Mouse (Mus musculus): ENCODE measurements around the gene Btbd10. TPM values are rescaled to one million over a fixed set of nuclear protein-coding genes. Genes with fewer than 3 reads are reported as not detected.
A peak's percentile ranks its signal among the peaks of the same experiment; 100 is the strongest.

The Btbd10 gene
- total RNA-seq (2021) = 10 to 100 TPM; 15.3 to 17.1 TPM
- long read RNA-seq, experiment 1, transcript Btbd10-201 (11 exons, 2,581 nt) = minor isoform, 6 of 29 reads
- long read RNA-seq, experiment 1, transcript Btbd10-203 (9 exons, 2,394 nt) = major isoform, 9 of 29 reads
- long read RNA-seq, experiment 1, partial matches to known transcripts = 4 of 29 reads
- long read RNA-seq, experiment 1, other reads (novel, unspliced or antisense) = 10 of 29 reads
- long read RNA-seq, experiment 2, transcript Btbd10-203 (9 exons, 2,394 nt) = major isoform, 6 of 17 reads
- long read RNA-seq, experiment 2, partial matches to known transcripts = 0 of 17 reads
- long read RNA-seq, experiment 2, other reads (novel, unspliced or antisense) = 7 of 17 reads

DNA sequence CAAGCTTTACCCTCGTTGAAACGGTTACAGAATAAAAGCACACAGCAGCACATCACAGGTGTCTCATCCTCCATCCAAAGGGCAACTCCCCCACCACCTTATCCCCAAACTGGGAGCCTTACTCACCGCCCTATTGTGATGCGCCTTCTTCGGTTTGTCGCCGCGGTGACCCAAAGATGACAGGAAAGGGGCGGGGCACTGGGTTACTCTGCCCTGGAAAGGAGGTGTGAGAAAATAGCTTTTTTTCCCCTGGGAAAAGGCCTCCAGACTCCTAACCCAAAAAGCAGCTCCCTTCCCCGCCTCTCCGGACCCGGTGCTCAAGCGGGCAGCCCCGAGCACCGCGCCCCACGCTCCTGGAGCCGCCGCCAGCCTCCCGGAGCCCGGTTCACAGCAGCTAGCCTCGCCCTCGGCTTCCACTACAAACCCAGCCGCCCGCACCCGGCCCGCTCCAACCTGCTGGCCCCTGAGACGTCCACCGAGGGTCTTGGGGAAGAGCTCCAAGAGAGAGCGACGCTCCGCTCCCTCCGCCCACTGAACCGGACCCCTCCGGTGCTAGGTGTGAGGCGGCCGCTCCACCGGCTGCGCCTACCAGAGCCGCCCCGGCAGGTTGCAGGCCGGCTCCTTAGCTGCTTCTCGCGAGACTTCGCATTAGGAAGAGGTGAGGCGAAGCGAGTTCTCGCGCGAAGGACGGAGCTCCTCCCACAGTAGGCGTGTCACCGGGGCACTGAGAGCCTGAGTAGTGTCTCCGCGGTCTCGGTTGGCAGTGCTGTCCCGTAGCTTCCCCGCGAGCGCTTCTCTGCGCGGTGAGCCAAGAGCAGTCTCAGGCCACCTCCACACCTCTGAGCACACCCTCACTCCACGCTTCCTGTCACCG lies at the start of gene Btbd10:
Btbd10 (minus strand) TSS at position 647 of the 874 bp plus-strand sequence.
- DNase-seq = peak; percentile 98

DNA sequence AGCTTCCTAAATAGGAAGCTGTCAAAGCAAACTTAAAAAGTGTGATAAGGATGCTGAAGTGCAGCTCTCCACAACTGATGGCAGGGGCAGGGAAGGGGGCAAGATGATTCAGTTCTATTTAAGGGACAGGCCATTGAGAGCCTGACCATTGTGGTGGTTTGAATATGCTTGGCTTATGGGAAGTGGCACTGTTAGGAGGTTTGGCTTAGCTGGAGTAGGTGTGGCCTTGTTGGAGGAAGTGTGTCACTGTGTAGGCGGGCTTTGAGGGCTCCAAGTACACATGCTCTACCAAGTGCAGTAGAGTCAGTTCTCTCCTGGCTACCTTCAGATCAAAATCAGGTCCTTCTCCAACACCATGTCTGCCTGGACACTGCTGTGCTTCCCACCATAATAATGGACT lies 47.3 kb upstream of the Btbd10 start:
- DNase-seq = no peak

DNA sequence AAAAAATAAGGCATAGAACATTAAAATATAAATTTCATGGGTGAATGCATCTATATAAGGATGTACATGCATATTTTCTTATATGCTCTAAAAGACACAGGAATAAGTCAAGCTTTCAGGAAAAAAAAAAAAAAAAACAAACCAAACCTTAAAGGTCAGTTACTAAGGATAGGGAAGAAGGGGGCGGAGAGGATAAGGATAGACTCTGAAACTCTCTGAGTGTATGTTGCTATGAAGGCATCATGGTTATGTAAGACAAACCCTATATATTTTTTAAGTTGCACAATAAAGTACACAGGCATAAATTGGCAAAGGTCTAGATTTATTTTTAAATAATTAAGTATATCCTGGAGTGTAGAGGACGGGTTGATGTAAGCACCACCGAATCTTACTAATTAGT lies 46.1 kb upstream of the Btbd10 start:
- DNase-seq = no peak

DNA sequence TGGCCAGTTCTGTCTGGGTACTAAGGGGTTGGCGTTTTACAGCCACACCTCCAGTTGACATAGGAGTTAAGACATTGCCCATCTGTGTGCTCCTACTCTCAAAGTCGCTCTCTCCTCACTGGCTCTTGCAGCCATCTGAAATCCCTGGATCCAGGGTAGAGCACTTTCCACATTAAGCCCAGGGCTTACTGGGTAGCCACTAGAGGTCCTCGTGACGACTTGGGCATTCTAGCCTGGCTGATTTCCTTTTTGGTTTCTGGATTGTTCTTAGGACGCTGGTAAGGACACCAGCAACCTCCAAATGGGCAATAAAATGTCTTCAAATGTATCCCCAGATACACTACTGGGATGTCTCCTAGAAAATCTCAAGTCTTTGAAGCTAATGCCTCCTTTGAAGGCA lies 39.5 kb upstream of the Btbd10 start:
- peak; percentile 10 for DNase-seq

DNA sequence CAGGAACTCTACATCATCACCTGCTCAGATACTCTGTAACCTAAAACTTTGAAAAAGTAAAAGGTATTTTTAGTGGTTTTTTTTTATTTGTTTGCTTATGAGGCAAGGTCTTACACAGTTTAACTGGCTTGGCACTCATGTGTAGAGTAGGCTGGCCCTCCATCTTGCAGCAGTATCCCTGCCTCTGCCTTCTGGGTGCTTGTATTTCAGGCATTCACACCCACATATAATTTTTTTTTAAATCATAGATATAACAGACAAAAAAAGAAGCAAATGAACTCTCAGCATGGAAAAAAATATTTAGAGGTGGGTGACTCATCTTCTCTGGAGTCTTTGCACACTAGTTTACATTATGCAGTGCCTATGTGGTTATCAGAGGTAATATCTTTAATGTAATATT lies 28.9 kb upstream of the Btbd10 start:
- DNase-seq = no peak

DNA sequence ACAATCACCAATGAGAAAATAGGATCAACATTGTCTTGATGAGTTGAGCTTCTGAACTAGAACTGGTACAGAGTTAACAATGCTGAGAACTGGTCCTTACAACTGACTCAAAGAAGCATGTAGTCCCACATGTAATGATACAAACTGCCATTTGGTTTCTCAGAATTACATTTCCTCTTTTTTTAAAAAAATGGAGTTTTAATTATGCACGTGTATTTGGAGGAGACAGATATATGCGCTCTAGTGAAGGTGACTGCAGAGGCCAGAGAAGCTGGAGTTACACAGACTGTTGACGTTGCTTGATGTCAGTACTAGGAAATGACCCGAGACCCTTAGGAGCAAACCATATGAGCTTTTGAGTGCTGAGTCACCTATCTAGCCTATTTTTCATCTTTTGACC lies 27.5 kb upstream of the Btbd10 start:
- DNase-seq = no peak

DNA sequence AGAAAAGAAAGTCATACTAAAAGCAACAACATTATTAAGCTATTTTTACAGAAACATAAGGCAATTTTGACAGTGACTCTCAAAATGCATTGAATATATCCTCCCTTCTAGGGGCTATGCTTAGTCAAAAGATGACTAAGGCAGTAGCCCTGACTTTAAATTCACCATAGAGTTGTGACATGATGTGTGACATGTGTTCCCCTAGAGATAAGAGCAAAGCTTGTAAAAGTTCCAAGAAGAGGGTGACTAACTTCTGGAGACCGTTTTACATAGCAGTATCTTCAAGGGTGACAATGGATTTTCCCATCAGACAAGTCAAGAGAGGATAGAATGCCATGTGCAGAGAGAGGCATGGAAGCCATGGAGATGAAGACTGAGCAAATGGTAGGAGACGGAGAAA lies 22.4 kb upstream of the Btbd10 start:
- no peak for DNase-seq

DNA sequence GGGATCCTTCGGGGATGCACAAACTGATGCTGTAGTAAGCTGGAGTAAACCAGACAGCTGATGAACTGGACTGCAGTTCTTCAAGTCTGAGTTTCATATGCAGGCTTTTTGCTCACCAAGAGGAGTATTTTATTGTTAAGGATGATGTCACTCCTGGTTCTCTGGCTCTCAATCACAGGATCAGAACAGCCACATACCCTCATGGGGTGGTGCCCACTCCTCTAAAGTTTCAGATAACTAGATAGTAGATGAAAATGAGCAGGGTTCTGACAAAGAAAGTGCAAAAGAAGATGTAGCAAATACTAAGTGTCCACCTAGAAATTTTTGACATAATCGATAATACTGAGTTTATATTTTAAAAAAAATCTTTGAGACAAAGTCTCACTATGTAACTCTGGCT lies 19.3 kb upstream of the Btbd10 start, which contains the start of gene Pth:
Pth (minus strand) TSS at position 101 of the 400 bp plus-strand sequence.
- DNase-seq = no peak

DNA sequence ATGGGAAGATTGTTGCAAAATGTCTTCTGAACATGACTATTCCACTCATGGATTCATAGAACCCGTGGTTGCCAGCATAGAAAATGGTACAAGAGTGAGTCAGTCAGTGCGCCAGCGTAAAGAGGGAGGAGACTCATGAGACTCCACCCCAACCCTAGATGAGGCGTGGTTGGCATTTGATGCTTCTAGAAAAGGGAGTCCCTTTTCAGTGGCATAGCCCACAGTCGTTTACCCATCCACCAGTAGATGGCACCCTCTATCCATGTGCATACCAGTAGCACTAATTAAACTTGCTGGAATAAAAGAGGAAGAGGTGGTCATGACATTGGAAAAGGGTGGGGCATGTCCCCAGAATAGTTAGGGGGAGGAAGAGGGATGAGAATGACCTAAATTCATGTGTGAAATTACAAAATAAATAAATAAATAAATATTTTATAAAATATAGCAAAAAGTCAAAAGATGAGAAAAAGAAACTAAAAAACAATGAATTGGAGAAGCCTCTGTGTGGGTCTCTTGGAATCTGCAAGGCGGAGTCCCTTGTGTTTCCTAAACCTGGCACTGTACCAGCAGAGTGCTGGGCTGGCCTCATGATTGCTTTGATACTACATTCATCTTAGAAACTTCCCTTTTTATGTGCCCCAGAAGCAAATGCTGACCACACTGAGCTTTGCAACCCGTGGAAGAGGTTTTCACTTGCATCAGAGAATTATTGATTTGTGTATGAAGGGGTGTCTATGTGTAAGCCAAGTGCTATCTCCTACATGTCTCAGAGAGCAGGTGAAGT lies 8.9 kb upstream of the Btbd10 start:
- peak; percentile 87 for DNase-seq

DNA sequence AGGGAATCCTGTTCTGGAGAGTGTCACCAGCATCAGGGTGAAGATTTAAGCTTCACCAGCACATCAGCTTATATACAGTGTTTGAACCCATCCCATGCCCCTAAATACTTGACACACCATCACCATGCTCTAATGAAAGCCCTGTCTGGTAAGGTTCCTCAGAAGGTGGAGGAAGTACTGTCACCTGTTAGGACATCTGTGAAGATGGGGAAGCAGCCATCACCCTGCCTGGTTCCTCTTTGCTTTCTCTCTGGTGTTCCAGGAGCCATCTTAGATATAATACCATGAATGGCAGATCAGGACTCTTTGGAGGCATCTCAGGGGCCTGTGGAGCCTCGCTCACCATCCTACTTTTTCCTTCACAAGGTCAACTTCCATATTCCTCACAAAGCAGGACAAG lies 3.5 kb upstream of the Btbd10 start:
- DNase-seq = no peak

DNA sequence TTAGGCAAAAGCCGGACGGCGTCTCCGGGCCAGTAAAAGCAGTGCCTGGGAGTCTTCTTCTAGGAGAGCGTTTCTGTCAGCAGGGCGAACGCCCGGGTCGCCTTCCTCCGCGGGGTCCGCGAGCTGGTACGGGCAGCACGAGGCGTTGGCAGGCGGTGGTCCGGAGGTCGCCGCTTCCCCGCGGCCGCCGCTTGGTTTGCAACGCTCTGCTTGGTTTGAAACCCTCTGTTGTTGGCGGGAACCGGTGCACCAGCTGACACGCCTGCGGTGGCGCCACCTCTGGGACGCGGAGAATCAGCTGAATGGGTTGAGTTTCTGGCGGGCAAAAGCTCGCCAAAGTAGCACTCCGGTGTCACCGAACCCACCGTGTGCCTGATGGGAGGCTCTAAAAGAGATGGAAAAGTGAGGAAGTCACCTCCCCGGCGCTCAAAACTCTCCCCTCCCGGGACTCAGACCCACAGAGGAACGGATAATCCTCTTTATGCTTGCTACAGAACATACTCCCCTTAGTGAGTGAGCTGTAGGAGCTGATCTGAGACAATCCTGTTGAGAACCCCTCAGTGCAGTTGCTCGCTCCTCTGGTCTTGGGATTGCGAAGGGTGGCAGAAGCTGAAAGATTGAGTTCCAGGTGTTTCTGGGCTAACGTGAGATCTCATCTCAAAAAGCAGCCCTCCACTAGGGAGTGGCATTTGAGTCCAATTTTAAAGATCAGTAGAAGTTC lies 588 bp upstream of the Btbd10 start:
- peak; percentile 83 for DNase-seq

DNA sequence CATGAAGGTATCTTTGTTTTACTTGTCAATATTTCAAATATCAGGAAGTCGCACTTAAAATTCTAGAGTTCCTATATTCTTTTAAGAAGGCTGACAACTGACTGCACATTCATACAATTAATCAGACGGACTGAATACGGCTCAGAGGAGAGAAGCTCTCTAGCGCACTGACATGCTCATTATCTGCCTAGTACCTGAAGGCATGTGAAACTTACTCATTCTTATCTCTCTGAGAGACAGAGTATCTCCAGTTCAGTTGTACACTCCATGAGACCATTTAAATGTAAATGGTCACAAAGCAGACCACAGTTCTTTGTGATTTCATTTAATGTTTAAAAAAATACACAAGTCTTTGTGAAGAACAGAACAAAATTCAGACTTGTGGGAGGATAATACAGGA lies 1.8 kb downstream of the Btbd10 start:
- DNase-seq = no peak

DNA sequence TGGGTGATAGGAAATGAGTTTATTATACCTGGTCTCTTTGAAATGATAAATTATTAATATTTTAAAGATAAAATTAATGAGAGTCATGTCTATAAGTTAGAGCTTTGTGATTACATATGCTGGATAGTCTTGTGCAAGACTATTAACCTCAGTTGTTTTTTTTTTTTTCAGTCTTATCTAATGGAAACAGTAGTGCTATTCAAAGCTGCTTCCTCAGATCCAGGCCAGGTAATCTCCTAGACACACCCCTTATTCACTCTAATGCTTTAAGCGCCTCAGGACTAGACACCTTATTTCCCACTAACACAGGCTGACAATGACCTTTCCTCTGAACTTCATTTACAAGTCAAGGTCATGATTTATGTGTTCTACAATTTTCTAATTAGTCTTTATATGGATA lies 20.1 kb downstream of the Btbd10 start:
- DNase-seq = no peak

DNA sequence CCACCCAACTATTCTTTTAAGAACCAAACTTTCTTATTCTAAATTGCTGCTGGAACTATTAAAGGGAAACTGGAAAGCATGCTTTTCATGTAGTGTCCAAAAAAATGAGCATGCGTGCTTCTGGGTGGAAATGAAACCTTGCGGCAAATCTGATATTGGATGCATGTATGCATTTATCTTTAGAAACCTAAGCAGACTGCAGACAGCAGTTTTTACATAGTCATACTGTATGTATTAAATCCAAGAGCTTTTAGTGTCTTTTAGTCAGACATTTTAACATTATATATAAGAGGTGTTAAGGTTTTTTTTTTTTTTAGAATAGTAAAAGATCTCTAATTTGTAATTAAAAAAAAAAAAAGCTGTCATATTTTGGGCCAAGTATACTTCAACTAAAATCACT lies 21.5 kb downstream of the Btbd10 start:
- no peak for DNase-seq

DNA sequence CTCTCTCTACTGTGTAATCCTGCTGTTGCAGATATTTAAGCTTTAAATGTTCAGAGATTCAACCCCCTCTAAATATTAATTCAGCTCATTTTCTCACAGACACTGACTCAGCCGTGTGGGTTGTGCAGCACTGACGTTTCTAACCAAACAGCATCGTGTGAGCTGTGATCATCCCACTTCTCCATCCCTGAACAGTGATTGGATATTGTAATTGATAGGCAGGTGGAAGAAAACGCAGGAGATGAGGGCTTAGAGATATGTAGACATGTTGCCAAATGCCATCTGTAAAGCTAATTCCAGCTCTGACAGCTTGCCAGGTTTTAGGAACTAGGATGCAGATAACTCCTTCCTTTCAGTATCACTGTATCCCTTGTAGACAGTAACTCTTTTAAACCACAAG lies 21.9 kb downstream of the Btbd10 start:
- no peak for DNase-seq

DNA sequence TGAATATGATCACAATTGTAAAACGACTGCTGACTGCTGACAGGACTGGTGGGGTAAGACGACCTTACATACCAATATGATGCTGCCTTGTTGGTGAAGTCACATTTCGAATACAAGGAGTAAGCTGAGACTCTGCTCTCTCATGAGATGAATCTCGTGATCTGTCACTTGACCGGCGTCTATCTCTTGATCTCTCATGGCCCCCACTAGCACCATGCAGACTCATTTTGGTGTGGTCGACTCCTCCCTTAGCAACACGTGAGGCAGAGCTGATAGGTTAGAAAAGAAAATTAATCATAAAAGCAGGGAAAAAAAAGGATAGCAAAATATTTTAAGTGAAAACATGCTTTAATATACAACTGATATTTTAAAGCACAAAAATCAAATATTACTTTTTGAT lies 33.9 kb downstream of the Btbd10 start:
- no peak for DNase-seq

DNA sequence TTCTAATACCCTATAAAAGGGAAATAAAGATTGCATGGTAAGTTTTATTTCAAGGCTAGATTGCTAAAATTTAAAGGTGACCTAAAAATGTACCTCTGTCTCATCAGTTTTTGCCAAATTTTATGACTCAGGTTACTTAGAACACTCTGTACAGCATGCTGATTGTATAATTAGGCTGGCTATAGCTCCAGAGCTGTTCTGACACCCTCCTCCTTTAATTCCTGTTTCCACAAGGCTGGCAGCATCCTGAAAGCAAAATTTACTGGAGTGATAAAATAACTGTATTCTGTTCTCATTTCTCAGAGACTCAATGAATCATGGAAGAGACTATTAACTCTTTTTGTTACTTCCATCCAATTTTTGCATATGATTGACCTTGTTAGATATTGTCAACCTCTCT lies 35.2 kb downstream of the Btbd10 start:
- DNase-seq = no peak

DNA sequence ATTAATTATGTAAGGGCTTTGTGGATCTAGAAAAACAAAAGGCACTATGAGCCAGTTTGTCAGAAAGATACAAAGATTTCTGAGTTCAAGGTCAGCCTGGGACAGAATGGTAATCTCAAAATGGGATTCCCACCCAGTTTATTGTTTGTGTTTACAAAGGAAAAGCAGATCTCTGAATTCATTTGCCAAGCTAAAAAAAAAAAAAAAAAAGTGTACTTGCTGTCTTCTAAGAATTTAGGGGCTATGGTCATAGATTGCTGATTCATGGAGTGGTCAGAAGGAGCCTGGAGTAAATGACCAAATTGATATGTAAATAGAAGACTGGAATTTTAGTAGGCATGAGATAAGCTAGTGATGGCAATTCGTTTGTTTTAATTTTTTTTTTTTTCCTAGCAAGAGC lies 49.1 kb downstream of the Btbd10 start:
- no peak for DNase-seq

DNA sequence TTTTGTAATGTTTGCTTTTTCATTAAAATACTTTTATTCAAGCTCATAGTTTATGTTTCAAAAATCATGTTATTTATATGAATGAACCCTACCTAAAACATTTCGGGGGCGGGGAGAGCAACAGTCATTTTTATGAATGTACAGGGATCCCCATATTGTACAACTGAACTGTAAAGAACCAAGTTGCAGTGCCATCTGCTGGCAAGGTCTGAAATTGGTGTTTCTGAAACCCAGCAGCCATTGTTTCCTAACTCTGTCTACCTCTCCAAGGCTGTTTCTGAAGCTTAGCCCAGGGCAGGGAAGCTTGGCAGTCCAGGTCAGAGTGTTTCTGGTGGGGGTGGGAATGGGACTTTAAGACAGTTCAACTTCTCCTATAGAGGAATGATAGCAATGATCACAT lies 57.4 kb downstream of the Btbd10 start:
- DNase-seq = peak; percentile 76

DNA sequence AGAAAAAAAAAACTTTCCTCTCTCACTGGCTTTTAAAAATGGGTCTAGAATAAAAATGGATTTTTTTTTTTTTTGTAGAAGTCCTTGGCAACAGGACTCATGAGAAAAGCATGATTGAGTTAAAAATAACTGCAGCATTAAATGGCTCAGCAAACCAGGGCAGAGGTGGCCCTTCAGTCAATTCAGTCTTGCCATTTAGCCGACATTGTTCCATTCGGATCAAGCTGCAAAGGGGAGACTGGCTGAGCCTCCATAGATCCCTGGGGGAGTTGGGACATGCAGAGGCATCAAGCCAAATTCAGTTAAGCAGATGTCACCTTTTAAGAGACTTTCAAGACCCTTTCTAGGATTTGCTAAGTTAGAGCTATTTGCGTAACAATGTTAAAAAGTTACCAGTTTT lies 59.1 kb downstream of the Btbd10 start:
- DNase-seq = peak; percentile 22

DNA sequence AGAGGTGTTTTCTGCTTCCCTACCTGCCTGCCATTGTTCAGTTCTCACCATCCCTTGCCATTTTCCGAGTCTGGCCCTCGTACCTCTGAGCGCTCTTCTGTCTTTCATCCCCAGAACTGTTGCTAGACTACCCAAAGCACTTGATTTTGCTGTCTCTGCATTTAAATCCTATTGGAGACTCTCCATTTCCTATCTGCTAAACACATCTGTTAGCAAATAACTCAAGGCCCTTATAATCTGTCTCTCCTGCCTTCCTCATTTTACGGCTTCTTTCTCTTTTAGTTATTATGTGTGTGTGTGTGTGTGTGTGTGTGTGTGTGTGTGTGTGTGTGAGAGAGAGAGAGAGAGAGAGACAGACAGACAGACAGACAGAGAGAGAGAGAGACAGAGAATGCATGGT lies 71.4 kb downstream of the Btbd10 start:
- no peak for DNase-seq

Measured in adrenal gland, postnatal 10 days (tissue).